Mouse (Mus musculus) macrophage (primary cell): ENCODE data around the gene Camk2d. TPM values are rescaled to one million over a fixed set of nuclear protein-coding genes. Genes with fewer than 3 reads are reported as not detected.

Experiments used
- H3K27ac ChIP-seq: fragments of 350-480 bp; formaldehyde crosslinking; 2 replicates; pipeline ENCODE4 v1.9.0; 2021
- H3K36me3 ChIP-seq: fragments of 350-480 bp; formaldehyde crosslinking; 2 replicates; pipeline ENCODE4 v1.9.0; 2021; ENCODE audit errors: inconsistent target
- H3K4me3 ChIP-seq: fragments of 350-480 bp; formaldehyde crosslinking; 2 replicates; pipeline ENCODE4 v1.9.0; 2021; ENCODE audit errors: inconsistent target
- H3K79me2 ChIP-seq: fragments of 350-480 bp; formaldehyde crosslinking; 2 replicates; pipeline ENCODE4 v1.9.0; 2021; ENCODE audit errors: inconsistent target
- WGBS: methylation state at CpG from one replicate; pipeline ENCODE4 v1.1.7; 2026; ENCODE audit warnings: inconsistent platforms; ENCODE audit not compliant: missing documents; 5-methylcytosine and 5-hydroxymethylcytosine counted together
- polyA plus RNA-seq: library from polyadenylated mRNA; stranded (reverse); fragments of 250-400 nt; gene quantifications from 3 replicates; pipeline ENCODE4 v1.2.4, GENCODE M21; 2018; ENCODE audit warnings: inconsistent platforms

Gene Camk2d
- polyA plus RNA-seq, 1 experiment from 2014 or later, result 69.7 TPM

DNA sequence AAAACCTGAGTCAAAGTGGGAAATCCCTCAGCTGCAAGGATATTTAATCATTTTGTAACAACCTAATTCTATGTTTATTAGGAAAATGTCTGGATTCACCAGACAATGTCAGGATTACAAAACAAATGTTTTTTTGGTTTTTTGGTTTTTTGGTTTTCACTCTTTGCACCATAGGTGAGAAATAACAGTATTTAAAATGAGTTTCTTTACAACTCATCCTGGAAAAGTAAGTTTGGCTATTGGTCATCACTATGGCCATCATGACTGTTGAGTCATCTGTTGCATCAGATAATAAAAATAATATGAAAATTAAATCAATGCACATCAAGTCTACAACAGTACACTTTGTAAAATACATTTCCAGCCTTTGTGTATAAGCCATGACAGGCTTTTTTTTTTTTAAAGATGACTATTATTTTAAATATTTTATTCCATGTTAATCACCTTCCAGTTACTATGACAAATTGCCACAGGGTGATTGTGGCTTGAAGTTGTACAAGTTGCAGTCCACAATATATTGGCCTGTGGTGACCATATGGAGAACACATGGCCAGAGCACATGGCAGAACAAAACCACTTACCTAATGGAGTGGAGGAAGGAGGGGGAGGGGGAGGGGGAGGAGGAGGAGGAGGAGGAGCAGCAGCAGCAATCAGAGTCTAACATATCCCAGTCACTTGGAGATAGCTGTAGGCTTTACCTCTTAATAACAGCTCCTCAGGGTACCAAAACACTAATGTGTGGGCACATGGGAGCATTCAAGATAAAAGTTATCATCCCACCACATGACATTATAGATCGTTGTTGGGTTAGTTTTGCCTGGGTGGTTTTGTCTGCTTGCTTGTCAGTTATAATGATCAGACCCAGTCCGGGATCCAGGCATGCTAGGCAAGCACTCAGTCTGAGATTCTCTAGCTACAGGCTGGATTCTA lies 197.2 kb downstream of the Camk2d start:
- WGBS, result 96% methylated on average over 2 of the region's 2 CpGs
- Histone ChIP-seq H3K79me2 (no peaks in the 10 kb centered on the region), H3K27ac (no peak overlapping the region), H3K36me3 (peaks cover 31% of the 10 kb centered on the region; the same call in 1 of the 2 replicates), H3K4me3 (no peak overlapping the region)

DNA sequence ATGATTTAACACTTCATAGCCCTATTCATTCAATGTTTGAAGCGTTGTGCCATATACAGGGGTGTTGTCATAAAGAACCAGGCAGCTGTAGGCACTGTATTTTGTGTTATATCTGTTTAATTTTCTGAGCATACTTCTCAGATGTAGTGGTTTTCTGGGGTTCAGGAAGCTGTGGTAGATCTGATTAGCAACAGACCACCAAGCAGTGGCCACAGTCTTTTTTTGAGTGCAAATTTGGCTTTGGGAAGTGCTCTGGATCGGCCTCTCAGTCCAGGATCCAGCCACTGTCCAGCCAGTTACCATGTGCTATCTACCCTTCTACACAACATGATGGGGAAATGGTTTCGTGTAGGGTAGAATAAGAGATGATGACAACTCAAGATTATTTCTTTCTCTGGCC lies 199.8 kb downstream of the Camk2d start:
- Histone ChIP-seq H3K4me3 (no peak overlapping the region), H3K27ac (no peak overlapping the region), H3K36me3 (peaks cover 33% of the 10 kb centered on the region; the same call in 1 of the 2 replicates), H3K79me2 (no peaks in the 10 kb centered on the region)
- 68% methylated on average over 2 of the region's 3 CpGs for WGBS

DNA sequence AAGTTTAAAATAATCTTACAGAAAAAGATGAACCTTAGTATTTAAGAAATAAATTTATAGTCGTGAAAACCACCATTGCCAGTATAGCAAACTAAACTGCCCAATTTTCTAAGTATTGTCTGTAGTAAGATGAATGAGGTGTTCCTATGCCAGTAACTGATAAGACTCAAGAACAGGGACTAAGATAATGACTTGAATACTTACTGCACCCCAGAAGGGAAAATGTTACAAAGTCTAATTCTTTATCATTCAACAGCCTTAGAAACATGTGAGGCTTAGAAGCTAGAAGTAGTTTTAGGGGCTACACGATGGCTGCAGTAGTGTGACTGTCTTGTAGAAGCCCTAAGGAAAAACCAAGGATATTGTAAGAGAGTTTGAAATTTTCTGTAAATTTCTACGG lies 200.9 kb downstream of the Camk2d start:
- Histone ChIP-seq H3K27ac (no peak overlapping the region), H3K36me3 (peaks cover 30% of the 10 kb centered on the region; the same call in 1 of the 2 replicates), H3K4me3 (no peak overlapping the region), H3K79me2 (no peaks in the 10 kb centered on the region)
- 89% methylated on average over 3 of the region's 3 CpGs for WGBS

DNA sequence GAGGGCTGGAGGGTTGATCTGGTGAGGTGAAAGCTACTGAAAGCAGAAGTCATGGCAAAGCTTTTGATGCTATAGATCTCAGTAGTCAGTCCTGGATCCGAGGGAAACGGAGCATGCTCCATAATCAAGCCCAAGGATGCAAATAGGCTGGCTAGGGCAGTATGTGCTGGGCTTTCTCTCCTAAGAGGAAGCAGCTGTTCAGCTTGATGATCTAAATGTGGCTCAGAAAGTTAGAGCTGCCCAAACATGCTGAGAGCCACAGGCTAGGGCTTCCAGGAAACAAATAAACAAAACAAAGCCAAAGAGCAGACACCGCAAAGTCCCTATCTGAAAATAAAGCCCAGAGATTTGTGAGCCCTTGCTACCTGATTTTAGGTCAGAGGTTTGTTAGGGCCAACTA lies 201.7 kb downstream of the Camk2d start:
- H3K4me3 ChIP-seq, result no peak overlapping the region
- peaks cover 26% of the 10 kb centered on the region; the same call in 1 of the 2 replicates for H3K36me3 ChIP-seq
- WGBS, result 93% methylated on average over 3 of the region's 3 CpGs
- H3K79me2 ChIP-seq, result no peaks in the 10 kb centered on the region
- no peak overlapping the region for H3K27ac ChIP-seq

DNA sequence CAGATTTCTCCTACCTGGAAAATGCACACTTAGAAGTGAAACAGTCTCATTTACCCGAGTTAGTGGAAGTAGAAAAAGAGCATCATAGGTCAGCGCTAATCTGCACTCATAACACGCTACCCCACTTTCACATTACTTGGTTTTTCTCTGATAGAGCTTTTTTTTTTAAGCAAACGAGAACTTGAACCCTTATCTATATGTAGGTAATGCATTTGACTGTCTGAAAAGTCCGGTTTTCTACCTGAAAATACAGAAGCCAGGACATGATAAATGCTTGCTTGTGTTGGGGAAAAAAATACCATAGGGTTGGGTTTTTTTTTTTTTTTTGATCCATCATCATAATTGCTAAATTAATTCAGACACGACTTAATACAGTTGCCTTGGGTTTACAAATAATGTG lies 206.9 kb downstream of the Camk2d start:
- no peak overlapping the region for H3K4me3 ChIP-seq
- no peak overlapping the region for H3K27ac ChIP-seq
- WGBS, result 98% methylated on average over 6 of the region's 6 CpGs
- H3K79me2 ChIP-seq, result no peaks in the 10 kb centered on the region
- H3K36me3 ChIP-seq, result peaks cover 12% of the 10 kb centered on the region; the same call in 1 of the 2 replicates

DNA sequence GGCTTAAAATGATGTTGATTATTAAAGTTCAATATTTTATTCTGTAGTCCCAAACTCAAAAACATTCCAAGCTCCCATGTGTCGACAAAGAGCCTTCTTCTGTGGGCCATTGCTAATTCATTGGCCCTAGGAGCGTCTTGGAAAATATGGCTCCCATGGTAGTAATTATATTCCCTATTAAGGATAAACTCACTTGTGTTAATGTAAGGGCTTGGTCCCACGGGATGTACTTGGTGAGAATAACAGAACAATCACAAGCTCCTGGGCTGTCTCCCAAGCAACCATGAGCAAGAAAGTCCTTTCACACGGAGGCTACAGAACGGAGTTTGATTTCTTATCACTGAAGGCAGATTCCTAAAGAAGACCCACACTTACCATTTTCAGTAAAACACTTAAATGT lies 208.9 kb downstream of the Camk2d start:
- no peaks in the 10 kb centered on the region for H3K79me2 ChIP-seq
- 97% methylated on average over 5 of the region's 5 CpGs for WGBS
- H3K4me3 ChIP-seq, result no peak overlapping the region
- H3K27ac ChIP-seq, result no peak overlapping the region
- peaks cover 6% of the 10 kb centered on the region; the same call in 1 of the 2 replicates for H3K36me3 ChIP-seq

DNA sequence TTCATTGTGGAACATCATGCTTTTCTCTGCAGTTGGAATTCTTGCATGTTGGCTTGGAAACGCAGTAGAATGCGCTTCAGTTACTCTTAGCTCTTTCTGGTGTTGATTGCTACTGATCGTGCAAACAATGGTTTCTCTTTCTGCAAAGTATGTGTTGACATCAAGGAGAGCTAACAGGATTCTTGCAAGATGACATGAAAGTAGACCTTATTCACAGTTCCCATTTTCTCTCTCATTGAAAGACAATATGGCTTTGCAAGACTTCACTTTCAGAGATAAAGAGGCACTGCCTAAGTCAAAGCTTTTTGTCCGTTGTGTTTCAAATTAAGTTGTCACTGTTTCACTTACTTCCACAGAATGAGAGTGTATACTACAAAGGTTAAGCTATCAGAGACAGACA lies 210.0 kb downstream of the Camk2d start:
- no peak overlapping the region for H3K27ac ChIP-seq
- H3K4me3 ChIP-seq, result no peak overlapping the region
- peaks cover 11% of the 10 kb centered on the region; the same call in 1 of the 2 replicates for H3K36me3 ChIP-seq
- no peaks in the 10 kb centered on the region for H3K79me2 ChIP-seq
- WGBS, result 97% methylated on average over 4 of the region's 4 CpGs

DNA sequence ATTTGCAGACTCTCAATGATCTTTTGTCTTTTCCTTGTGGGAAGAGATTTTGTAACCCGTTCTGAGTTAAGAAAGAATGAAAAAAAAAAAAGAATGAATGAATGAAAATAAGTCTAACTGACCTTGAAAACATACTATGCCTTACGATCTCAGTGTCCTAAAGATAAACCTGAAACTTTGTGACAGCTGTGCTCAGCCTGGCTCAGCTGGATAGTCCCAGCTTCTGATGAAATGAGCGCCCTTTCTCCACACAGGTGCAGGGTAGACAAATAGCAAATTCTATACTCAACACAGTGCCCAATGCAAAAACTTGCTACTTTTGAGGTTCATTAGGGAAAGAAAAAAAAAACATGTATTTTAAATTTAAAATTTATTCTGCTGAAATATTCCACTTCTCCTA lies 213.8 kb downstream of the Camk2d start:
- Histone ChIP-seq H3K36me3 (peaks cover 10% of the 10 kb centered on the region; the same call in 1 of the 2 replicates), H3K79me2 (no peaks in the 10 kb centered on the region), H3K4me3 (no peak overlapping the region), H3K27ac (no peak overlapping the region)
- WGBS, result 84% methylated on average over 3 of the region's 3 CpGs

DNA sequence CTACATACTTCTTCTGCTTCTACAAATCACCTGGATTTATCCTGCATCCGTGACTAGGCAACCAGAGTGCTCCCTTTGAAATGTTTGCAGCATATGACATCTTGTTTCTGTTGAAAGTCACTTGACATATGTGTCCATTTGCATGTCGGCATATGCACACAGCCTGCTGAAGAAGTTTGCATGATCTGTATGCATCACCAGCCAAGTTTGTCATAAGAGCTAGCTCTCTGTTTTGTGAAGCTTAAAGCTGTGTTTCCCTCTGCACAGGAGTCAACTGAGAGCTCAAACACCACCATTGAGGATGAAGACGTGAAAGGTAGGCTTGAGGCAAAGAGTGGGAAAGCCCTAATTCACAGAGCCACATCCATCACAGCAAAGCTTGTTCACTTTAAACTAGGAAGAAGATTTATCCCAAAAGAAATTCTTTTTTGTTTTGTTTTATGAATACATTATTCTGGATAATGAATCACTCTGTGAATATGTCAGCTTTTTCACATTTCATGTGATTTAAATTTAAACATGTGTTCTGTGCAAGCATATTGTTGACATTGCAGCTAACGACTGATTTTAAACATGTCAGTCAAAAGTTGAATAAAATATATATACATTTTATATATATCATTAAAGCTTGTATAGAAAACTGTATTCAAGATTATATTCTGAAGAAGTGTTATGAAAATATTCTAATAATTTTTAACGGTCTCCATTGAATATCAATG lies 214.4 kb downstream of the Camk2d start:
- Histone ChIP-seq H3K36me3 (peaks cover 10% of the 10 kb centered on the region; the same call in 1 of the 2 replicates), H3K79me2 (no peaks in the 10 kb centered on the region), H3K27ac (no peak overlapping the region), H3K4me3 (no peak overlapping the region)
- WGBS, result 95% methylated on average over 5 of the region's 5 CpGs

DNA sequence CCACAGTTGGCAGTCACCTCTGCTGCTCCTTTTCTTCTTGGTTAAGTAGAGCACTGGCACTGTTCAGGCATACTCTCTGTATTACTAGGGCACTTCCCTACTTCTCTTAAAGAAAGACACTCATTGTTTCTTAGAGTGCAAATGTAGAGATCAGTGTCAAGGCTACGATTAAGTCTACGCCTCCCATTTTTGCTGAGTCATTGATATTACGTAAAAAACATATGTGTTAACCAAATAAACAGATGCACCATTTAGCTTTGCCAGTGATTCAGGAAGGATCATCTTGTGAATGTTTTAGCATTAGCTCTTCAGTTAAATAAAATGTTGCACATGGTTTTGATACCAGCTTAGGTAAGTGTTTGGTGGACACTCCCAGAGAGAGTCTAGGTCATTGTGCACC lies 215.5 kb downstream of the Camk2d start:
- Histone ChIP-seq H3K27ac (no peak overlapping the region), H3K79me2 (no peaks in the 10 kb centered on the region), H3K36me3 (peaks cover 19% of the 10 kb centered on the region; the same call in 1 of the 2 replicates), H3K4me3 (no peak overlapping the region)
- 83% methylated on average over 3 of the region's 3 CpGs for WGBS

DNA sequence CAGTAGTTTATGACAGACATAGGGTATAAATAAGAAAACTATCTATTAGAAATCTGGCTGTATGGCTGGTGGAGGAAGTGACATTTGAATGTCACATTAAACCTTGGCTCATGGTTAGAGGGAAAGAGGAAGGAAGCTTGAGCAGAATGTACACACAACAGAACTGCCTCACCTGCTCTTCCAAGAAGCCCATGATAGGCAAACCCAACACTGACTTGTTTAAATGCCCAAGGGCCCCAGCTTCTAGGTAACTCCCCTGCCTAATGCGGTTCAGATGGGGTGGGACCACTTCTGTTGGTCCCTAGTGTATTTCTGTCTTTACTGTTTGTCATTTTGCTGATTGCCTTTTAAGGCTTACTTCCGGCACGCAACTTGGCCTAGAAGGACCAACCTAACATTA lies 226.3 kb downstream of the Camk2d start:
- no peak overlapping the region for H3K4me3 ChIP-seq
- 85% methylated on average over 3 of the region's 3 CpGs for WGBS

DNA sequence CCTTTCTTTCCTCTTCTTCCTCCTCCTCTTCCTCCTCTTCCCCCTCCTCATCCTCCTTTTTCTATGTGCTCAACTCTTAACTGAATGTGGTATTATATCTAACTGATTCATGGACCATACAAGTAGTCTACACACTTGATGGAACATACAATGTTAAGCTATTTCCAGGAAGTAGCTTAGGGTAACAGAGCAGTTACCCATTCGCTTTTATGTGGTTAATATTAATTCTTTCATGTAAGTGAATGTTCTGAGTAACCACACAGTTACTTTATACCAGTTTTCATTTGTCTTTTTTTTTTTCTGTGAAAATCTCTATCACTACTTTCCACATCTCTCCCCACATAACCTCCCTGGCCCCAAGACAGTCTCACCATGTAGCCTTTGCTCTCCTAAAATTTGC lies 228.8 kb downstream of the Camk2d start:
- WGBS, result 90% methylated on average over 1 of the region's 1 CpGs

More for the DNA sequence above, 226.3 kb downstream of the Camk2d start:
- Histone ChIP-seq H3K27ac (no peak overlapping the region), H3K79me2 (no peaks in the 10 kb centered on the region), H3K36me3 (no peaks in the 10 kb centered on the region)

DNA sequence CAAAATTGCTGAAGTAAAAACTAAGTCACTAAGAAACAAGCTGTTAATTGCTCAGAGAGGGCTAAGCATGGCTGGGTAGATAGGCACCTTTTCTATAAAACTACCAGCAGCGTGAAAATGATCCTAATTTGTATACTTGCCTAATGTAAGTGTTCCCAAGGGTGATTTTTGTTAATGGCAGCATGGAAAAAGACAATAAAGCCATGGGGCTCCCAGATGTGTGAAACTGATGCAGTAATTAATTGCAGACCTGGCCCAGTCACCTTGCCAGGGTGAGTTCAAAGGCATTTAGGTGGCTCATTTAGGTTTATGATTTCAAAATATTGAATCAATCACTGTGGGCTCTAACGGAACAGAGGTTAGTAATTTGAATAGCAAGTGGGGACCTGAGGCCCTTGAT lies 230.1 kb downstream of the Camk2d start:
- 96% methylated on average over 2 of the region's 2 CpGs for WGBS
- Histone ChIP-seq H3K36me3 (no peaks in the 10 kb centered on the region), H3K79me2 (no peaks in the 10 kb centered on the region), H3K27ac (no peak overlapping the region), H3K4me3 (no peak overlapping the region)

More for the DNA sequence above, 228.8 kb downstream of the Camk2d start:
- H3K4me3 ChIP-seq, result no peak overlapping the region
- no peak overlapping the region for H3K27ac ChIP-seq
- H3K79me2 ChIP-seq, result no peaks in the 10 kb centered on the region
- H3K36me3 ChIP-seq, result no peaks in the 10 kb centered on the region

DNA sequence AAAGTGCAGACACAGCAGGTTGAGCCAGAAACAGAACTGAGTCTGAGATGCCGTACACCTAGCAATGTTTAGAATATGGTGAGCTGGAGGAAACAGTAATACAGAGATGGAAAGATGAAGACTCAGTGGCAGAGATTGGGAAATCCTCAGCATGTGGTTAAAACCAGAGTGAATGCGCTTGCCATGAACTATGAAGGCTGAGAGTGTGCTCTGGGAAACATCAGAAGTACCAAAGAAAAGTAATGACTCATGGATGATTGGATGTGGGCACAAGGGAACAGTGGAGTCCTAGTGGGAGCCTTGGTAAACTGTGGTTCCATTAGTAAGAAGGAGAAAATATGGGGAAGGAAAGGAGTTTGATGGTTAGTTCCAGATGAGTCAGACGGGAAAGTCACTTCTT lies 231.8 kb downstream of the Camk2d start:
- peak overlapping the region; percentile 12; the same call in 1 of the 2 replicates for H3K27ac ChIP-seq
- no peaks in the 10 kb centered on the region for H3K79me2 ChIP-seq
- H3K4me3 ChIP-seq, result no peak overlapping the region
- H3K36me3 ChIP-seq, result no peaks in the 10 kb centered on the region
- 87% methylated on average over 3 of the region's 3 CpGs for WGBS

DNA sequence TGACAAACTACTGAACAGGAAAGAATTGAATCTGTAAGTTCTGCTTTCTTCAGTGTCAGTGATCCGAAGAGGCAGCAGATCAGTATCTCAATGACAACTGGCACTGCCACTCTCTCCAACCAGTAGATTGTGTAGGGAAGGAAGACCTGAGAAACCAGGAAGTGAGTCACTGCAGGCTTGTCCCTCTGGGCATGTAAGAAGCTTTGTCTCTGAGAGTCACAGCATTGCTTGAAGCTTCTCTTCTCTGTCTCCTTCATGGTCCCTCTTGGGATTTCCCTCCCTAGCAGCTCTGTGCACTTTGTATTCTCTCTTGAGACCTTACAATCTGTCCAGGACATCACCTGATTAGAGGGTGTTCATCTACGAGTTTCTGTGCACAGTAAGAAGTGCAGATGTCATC lies 233.7 kb downstream of the Camk2d start:
- H3K27ac ChIP-seq, result peak overlapping the region; percentile 95
- no peaks in the 10 kb centered on the region for H3K79me2 ChIP-seq
- H3K36me3 ChIP-seq, result no peaks in the 10 kb centered on the region
- 34% methylated on average over 2 of the region's 2 CpGs for WGBS
- no peak overlapping the region for H3K4me3 ChIP-seq
